Mouse (Mus musculus): ENCODE measurements around the gene Ankrd35. TPM values are rescaled to one million over a fixed set of nuclear protein-coding genes. Genes with fewer than 3 reads are reported as not detected.
"Not testable (repeated sequence)": the region's sequence is repeated elsewhere in the genome, so short reads cannot be mapped to it uniquely, and the experiment has no call there.

Gene Ankrd35
- polyA plus RNA-seq, 1 experiment from 2014 or later, result 1.8 TPM

DNA sequence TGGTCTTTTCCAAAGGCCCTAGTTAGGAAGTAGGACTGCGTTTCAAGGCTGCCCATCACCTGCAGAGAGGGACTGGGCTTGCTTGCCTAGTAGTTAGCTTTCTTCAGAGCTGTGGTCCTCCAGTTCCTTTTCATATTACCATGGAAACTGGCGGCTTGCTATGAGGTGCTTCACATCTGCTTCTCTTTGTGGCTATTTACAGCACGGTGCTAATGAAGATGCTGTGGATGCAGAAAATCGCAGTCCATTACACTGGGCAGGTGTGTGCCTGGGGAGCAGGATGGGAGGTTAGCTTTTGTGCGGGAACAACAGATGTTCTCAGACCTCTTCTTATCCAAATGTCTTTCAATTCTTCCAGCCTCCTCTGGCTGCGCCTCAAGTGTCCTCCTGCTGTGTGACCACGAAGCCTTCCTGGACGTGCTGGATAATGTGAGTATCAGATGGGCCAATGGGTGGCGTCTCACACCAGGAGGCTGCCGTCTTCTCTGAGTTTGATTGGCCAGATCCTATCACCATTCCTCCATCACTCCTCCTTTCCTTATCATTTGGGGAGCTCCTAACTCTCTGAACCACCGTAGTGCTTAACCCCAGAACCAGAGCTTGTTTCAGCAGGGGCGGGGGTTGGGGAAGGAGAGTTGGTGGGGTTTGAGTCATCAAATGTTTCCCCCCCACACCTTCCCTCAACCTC lies 10.5 kb downstream of the Ankrd35 start:
- peak; percentile 21; the same call in 1 of the 2 replicates for ATAC-seq (ENCODE audit: low FRiP score)

DNA sequence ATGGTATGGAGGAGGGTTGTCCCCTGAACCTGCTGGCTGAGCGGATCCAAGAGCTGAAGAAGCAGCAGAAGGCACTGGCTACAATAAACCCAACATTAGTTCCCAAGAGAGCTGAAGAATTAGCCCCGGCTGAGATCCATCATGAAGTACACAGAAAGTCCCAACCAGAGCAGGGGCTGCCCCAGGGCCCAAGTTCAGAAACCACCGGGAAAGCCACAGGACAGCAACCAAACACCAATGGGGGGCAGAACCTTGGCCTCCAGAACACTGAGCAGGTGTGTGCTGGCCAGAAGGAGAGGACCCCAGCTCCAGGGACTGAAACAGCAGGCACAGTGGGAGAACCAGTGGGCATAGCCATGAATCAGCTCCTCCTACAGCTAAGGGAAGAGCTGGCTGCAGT lies 13.6 kb downstream of the Ankrd35 start:
- no peak overlapping the region for H3K4me2 ChIP-seq (replicated peaks)
- DNase-seq (ENCODE audit: low spot score) (no peak), ATAC-seq (ENCODE audit: low FRiP score) (no peak)
- no peak overlapping the region for H3K4me3 ChIP-seq (replicated peaks; ENCODE audit: low read length)
- 82% methylated on average over 3 of the region's 3 CpGs for WGBS
- H3K27ac ChIP-seq, result no peak overlapping the region
- H3K36me3 ChIP-seq (replicated peaks; ENCODE audit: control insufficient read depth, insufficient read depth), result no peaks in the 10 kb centered on the region
- H3K9ac ChIP-seq, result no peak overlapping the region
- H3K4me1 ChIP-seq (replicated peaks; ENCODE audit: control insufficient read depth, insufficient read depth, low read length), result no peaks in the 10 kb centered on the region
- H3K9me3 ChIP-seq (ENCODE audit: control insufficient read depth, low read length), result no peaks in the 10 kb centered on the region
- H3K27me3 ChIP-seq (ENCODE audit: control insufficient read depth, insufficient read depth, low read length), result peaks cover 15% of the 10 kb centered on the region; the same call in 1 of the 2 replicates

More for the DNA sequence above, 10.5 kb downstream of the Ankrd35 start:
- Histone ChIP-seq H3K4me1 (replicated peaks; ENCODE audit: control insufficient read depth, insufficient read depth, low read length) (no peaks in the 10 kb centered on the region), H3K36me3 (replicated peaks; ENCODE audit: control insufficient read depth, insufficient read depth) (no peaks in the 10 kb centered on the region), H3K27ac (no peak overlapping the region), H3K9ac (no peak overlapping the region), H3K4me2 (replicated peaks) (no peak overlapping the region), H3K9me3 (ENCODE audit: control insufficient read depth, low read length) (no peaks in the 10 kb centered on the region), H3K27me3 (ENCODE audit: control insufficient read depth, insufficient read depth, low read length) (peaks cover 12% of the 10 kb centered on the region; the same call in 1 of the 2 replicates), H3K4me3 (replicated peaks; ENCODE audit: low read length) (no peak overlapping the region)
- 18% methylated on average over 12 of the region's 12 CpGs for WGBS
- DNase-seq (ENCODE audit: low spot score), result no peak

DNA sequence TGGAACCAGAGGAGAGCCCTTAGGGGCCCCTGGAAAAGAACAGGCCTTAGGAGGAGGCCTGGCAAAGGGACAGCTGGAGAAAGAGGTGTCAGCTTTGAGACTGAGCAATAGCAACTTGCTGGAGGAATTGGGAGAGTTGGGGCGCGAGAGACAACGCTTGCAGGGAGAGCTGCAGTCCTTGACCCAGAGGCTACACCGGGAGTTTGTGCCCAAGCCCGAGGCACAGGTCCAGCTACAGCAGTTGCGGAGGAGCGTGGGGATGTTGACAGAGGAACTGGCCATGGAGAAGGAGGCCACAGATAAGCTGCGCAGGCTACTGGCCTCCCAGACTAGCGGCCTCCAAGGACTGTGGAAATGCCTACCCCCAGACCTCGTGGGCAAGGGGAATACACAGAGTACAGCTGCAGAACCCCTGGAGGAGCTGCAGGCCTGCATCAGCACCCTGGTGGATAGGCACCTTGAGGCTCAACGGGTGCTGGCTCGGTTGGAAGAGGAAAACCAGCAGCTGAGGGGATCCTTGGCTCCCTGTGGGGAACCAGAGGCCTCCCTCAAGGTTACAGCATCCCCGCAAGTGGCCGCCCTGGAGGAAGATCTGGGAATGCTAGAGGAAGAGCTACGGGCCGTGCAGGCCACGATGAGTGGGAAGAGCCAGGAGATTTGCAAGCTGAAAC lies 14.4 kb downstream of the Ankrd35 start:
- Histone ChIP-seq H3K9ac (no peak overlapping the region), H3K27ac (no peak overlapping the region), H3K4me3 (replicated peaks; ENCODE audit: low read length) (peak overlapping the region; percentile 13; the same call in 1 of the 2 replicates), H3K9me3 (ENCODE audit: control insufficient read depth, low read length) (no peaks in the 10 kb centered on the region), H3K36me3 (replicated peaks; ENCODE audit: control insufficient read depth, insufficient read depth) (no peaks in the 10 kb centered on the region), H3K4me1 (replicated peaks; ENCODE audit: control insufficient read depth, insufficient read depth, low read length) (no peaks in the 10 kb centered on the region), H3K4me2 (replicated peaks) (peak overlapping the region; percentile 44), H3K27me3 (ENCODE audit: control insufficient read depth, insufficient read depth, low read length) (peaks cover 15% of the 10 kb centered on the region; the same call in 1 of the 2 replicates)
- 64% methylated on average over 17 of the region's 17 CpGs for WGBS
- no peak for ATAC-seq (ENCODE audit: low FRiP score)
- no peak for DNase-seq (ENCODE audit: low spot score)

DNA sequence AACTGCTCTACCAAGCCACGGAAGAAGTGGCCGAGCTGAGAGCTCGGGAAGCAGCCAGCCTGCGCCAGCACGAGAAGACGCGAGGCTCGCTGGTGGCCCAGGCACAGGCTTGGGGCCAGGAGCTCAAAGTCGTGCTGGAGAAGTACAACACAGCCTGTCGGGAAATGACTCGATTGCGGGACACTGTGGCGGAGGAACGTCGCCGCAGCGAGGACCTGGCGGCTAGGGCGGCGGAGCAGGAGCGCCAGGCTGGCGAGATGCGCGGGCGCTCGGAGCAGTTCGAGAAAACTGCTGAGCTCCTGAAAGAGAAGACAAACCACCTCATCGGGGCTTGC lies 14.9 kb downstream of the Ankrd35 start:
- H3K9me3 ChIP-seq (ENCODE audit: control insufficient read depth, low read length), result no peaks in the 10 kb centered on the region
- ATAC-seq (ENCODE audit: low FRiP score) (no peak), DNase-seq (ENCODE audit: low spot score) (no peak)
- no peak overlapping the region for H3K27ac ChIP-seq
- WGBS, result 37% methylated on average over 28 of the region's 28 CpGs
- H3K4me1 ChIP-seq (replicated peaks; ENCODE audit: control insufficient read depth, insufficient read depth, low read length), result no peaks in the 10 kb centered on the region
- H3K36me3 ChIP-seq (replicated peaks; ENCODE audit: control insufficient read depth, insufficient read depth), result no peaks in the 10 kb centered on the region
- peak overlapping the region; percentile 44 for H3K4me2 ChIP-seq (replicated peaks)
- peaks cover 15% of the 10 kb centered on the region; the same call in 1 of the 2 replicates for H3K27me3 ChIP-seq (ENCODE audit: control insufficient read depth, insufficient read depth, low read length)
- no peak overlapping the region for H3K9ac ChIP-seq
- peak overlapping the region; percentile 13; the same call in 1 of the 2 replicates for H3K4me3 ChIP-seq (replicated peaks; ENCODE audit: low read length)

DNA sequence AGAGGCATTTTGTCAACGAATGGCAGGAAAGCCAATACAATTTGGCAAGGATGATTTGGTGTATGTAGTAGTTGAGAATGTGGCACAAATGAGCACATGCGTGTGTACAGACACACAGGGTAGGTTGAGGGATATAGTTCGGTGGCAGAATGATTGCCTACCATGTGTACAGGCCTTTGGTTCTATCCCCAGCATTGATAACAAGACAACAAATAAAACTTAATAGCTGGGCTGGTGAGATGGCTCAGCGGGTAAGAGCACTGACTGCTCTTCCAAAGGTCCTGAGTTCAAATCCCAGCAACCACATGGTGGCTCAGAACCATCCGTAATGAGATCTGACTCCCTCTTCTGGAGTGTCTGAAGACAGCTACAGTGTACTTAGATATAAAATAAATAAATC lies 16.1 kb downstream of the Ankrd35 start:
- H3K4me1 ChIP-seq (replicated peaks; ENCODE audit: control insufficient read depth, insufficient read depth, low read length); H3K36me3 ChIP-seq (replicated peaks; ENCODE audit: control insufficient read depth, insufficient read depth); H3K4me3 ChIP-seq (replicated peaks; ENCODE audit: low read length); ATAC-seq (ENCODE audit: low FRiP score); H3K9me3 ChIP-seq (ENCODE audit: control insufficient read depth, low read length); DNase-seq (ENCODE audit: low spot score); H3K27ac ChIP-seq; H3K9ac ChIP-seq; H3K4me2 ChIP-seq (replicated peaks): not testable (repeated sequence)
- H3K27me3 ChIP-seq (ENCODE audit: control insufficient read depth, insufficient read depth, low read length), result peaks cover 15% of the 10 kb centered on the region; the same call in 1 of the 2 replicates
- 96% methylated on average over 5 of the region's 5 CpGs for WGBS

DNA sequence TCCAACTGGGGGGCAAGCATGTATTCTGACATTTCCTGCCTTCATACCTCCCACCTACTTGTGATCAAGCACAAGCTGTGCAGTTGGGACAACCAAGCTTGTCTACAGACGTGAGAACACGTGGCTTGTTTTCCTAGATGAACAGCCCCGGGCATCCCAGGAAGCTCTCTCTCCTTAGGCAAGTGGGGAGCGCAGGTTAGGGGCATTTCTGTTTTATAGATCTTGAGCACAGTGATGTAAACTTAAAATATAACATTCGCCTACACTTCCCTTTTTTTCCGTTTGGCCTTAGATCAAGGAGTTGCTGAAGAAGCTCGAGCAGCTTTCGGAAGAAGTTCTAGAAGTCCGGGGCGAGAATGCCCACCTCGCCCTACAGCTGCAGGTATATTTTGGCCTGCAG lies 18.9 kb downstream of the Ankrd35 start:
- Histone ChIP-seq H3K27ac (no peak overlapping the region), H3K4me1 (replicated peaks; ENCODE audit: control insufficient read depth, insufficient read depth, low read length) (no peaks in the 10 kb centered on the region), H3K9ac (no peak overlapping the region), H3K4me3 (replicated peaks; ENCODE audit: low read length) (no peak overlapping the region), H3K27me3 (ENCODE audit: control insufficient read depth, insufficient read depth, low read length) (peaks cover 13% of the 10 kb centered on the region; the same call in 1 of the 2 replicates), H3K4me2 (replicated peaks) (no peak overlapping the region), H3K9me3 (ENCODE audit: control insufficient read depth, low read length) (no peaks in the 10 kb centered on the region), H3K36me3 (replicated peaks; ENCODE audit: control insufficient read depth, insufficient read depth) (no peaks in the 10 kb centered on the region)
- ATAC-seq (ENCODE audit: low FRiP score) (no peak), DNase-seq (ENCODE audit: low spot score) (no peak)
- 86% methylated on average over 11 of the region's 11 CpGs for WGBS

DNA sequence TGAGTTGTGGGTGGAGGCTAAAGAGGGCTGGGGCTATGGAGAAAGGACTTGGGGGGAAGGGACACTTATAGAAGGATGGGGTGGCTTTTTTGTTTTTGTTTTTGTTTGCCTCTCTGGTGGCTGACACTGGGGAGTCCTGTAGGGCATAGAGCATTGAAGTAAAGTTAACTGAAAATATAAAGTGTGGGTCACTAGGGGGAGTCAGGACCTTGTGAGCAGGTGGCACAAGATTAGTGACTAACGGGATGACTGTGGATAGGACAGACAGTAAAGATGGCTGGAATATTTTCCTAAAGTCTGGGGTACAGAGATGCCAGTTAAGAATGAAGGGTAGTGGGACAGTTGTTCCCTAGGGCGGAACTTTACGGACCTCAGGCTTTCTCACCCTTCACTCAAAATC lies 20.4 kb downstream of the Ankrd35 start:
- H3K9me3 ChIP-seq (ENCODE audit: control insufficient read depth, low read length), result no peaks in the 10 kb centered on the region
- H3K36me3 ChIP-seq (replicated peaks; ENCODE audit: control insufficient read depth, insufficient read depth), result no peaks in the 10 kb centered on the region
- DNase-seq (ENCODE audit: low spot score) (no peak), ATAC-seq (ENCODE audit: low FRiP score) (no peak)
- no peaks in the 10 kb centered on the region for H3K4me1 ChIP-seq (replicated peaks; ENCODE audit: control insufficient read depth, insufficient read depth, low read length)
- 0 out of 2 replicates have a peak, but pooled peaks cover 4% of the 10 kb centered on the region for H3K27me3 ChIP-seq (ENCODE audit: control insufficient read depth, insufficient read depth, low read length)
- H3K4me3 ChIP-seq (replicated peaks; ENCODE audit: low read length), result no peak overlapping the region
- H3K4me2 ChIP-seq (replicated peaks), result no peak overlapping the region
- no peak overlapping the region for H3K9ac ChIP-seq
- WGBS, result 55% methylated on average over 3 of the region's 3 CpGs
- H3K27ac ChIP-seq, result no peak overlapping the region

DNA sequence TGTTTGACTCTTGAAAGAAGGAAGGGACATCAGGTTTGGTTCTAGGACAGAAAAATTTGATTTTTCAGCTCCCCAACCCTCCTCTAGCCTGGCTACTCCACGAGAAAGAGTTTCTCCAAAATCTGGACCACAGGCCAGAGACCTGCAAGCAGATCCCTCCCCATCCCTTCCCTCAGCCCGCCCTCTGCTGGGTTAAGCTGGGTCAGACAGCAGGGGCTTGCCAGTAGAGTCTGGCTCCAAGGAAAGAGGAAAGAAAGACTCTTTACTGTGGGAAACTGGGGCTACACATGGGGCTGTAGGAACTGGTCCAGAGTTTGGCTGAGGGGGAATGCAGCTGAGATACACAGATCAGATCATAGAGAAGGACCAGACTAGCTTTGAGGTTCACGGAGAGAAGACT lies 22.6 kb downstream of the Ankrd35 start:
- DNase-seq (ENCODE audit: low spot score) (no peak), ATAC-seq (ENCODE audit: low FRiP score) (no peak)
- H3K4me1 ChIP-seq (replicated peaks; ENCODE audit: control insufficient read depth, insufficient read depth, low read length), result peaks cover 4% of the 10 kb centered on the region
- H3K36me3 ChIP-seq (replicated peaks; ENCODE audit: control insufficient read depth, insufficient read depth), result no peaks in the 10 kb centered on the region
- WGBS, result 11% methylated on average over 3 of the region's 3 CpGs
- H3K9ac ChIP-seq, result no peak overlapping the region
- H3K27ac ChIP-seq, result no peak overlapping the region
- no peak overlapping the region for H3K4me3 ChIP-seq (replicated peaks; ENCODE audit: low read length)
- H3K9me3 ChIP-seq (ENCODE audit: control insufficient read depth, low read length), result no peaks in the 10 kb centered on the region
- no peaks in the 10 kb centered on the region for H3K27me3 ChIP-seq (ENCODE audit: control insufficient read depth, insufficient read depth, low read length)
- H3K4me2 ChIP-seq (replicated peaks), result no peak overlapping the region

DNA sequence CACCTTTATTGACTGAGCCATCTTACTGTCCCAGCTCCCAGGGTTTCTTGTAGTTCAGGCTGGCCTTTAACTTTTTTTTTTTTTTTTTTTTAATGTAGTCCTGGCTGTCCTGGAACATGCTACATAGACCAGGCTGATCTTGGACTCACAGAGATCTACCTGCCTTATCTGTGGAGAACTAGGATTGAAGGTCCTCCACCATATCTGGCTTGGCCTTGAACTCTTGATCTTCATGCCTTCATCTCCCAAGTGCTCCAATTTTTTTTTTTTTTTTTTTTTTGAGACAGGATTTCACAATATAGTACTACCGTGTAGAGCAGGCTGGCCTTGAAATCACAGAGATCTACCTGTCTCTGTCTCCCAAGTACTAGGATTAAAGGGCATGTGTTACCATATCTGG lies 23.6 kb downstream of the Ankrd35 start:
- ATAC-seq (ENCODE audit: low FRiP score) (no peak), DNase-seq (ENCODE audit: low spot score) (no peak)
- peaks cover 10% of the 10 kb centered on the region for H3K4me1 ChIP-seq (replicated peaks; ENCODE audit: control insufficient read depth, insufficient read depth, low read length)
- no peak overlapping the region for H3K4me3 ChIP-seq (replicated peaks; ENCODE audit: low read length)
- no peaks in the 10 kb centered on the region for H3K9me3 ChIP-seq (ENCODE audit: control insufficient read depth, low read length)
- H3K27me3 ChIP-seq (ENCODE audit: control insufficient read depth, insufficient read depth, low read length), result no peaks in the 10 kb centered on the region
- no peak overlapping the region for H3K4me2 ChIP-seq (replicated peaks)
- no peak overlapping the region for H3K27ac ChIP-seq
- H3K9ac ChIP-seq, result no peak overlapping the region
- H3K36me3 ChIP-seq (replicated peaks; ENCODE audit: control insufficient read depth, insufficient read depth), result no peaks in the 10 kb centered on the region
- WGBS, result 85% methylated on average over 1 of the region's 1 CpGs
